Mouse (Mus musculus) heart, postnatal 0 days (tissue): ENCODE measurements around the gene Ntng1.

Experiments used
- CTCF ChIP-seq: IDR thresholded peaks from 2 replicates; pipeline ENCODE4 v1.5.1; 2016; ENCODE audit warnings: antibody characterized with exemption, control low read depth, low read depth
- EP300 ChIP-seq: IDR thresholded peaks from 2 replicates; pipeline ENCODE4 v1.6.1; 2016; ENCODE audit warnings: antibody characterized with exemption, low read depth

- TF ChIP-seq CTCF (no peak), EP300 (no peak)
These were observed 378.2 kb downstream of the Ntng1 start for GRCm38 (mm10) chr3:109765608-109766007.
